30 mouse cellular contexts compared by ENCODE assay signal in genomic region chr10:85561418-85561817, GRCm38 (mm10).
DNase-seq lines count a peak whose midpoint lies in the region; ATAC-seq and TF ChIP-seq lines count a peak whose summit lies in the region.
"Had no signal": no experiment of that assay in that cellular context is flagged by ENCODE, and none has a peak within 500 bp of the region (broad histone marks: within the 10 kb centered on the region; RNA-seq: fewer than 3 reads in every experiment).

No protein-coding gene starts in this region.

- no peaks in the 10 kb centered on the region for H3K4me1 ChIP-seq in intestine, postnatal 0 days (replicated peaks; ENCODE audit: control insufficient read depth, insufficient read depth, low read length)
- H3K4me1 ChIP-seq in intestine, embryonic 16.5 days (ENCODE audit: control insufficient read depth, insufficient read depth, low read length) = no peaks in the 10 kb centered on the region
- H3K4me1 ChIP-seq in testis, adult 2 months (ENCODE audit: control insufficient read depth, insufficient read depth, low read length) = peaks cover 4% of the 10 kb centered on the region
- H3K4me1 ChIP-seq in E14TG2a.4 (replicated peaks; ENCODE audit: low read depth, low read length) = peaks cover 36% of the 10 kb centered on the region
- H3K4me1 ChIP-seq: embryonic facial prominence, embryonic 13.5 days; forebrain, embryonic 13.5 days; hindbrain, embryonic 15.5 days had no signal

- no peak for TF ChIP-seq POLR2A in testis, adult 2 months (IDR thresholded peaks at IDR 0.05; ENCODE audit: control insufficient read depth, low read depth, low read length)

- 87% methylated on average over 14 of the region's 14 CpGs for WGBS in intestine, postnatal 0 days
- WGBS in intestine, embryonic 16.5 days = 90% methylated on average over 14 of the region's 14 CpGs

- no peaks in the 10 kb centered on the region for H3K27me3 ChIP-seq in intestine, postnatal 0 days (replicated peaks; ENCODE audit: control insufficient read depth, insufficient read depth, low read length)
- no peaks in the 10 kb centered on the region for H3K27me3 ChIP-seq in intestine, embryonic 16.5 days (replicated peaks; ENCODE audit: control insufficient read depth, insufficient read depth, low read length)
- H3K27me3 ChIP-seq in testis, adult 2 months (ENCODE audit: control insufficient read depth, insufficient read depth, low read length) = no peaks in the 10 kb centered on the region
- H3K27me3 ChIP-seq in E14TG2a.4 (ENCODE audit: insufficient read depth, low read length) = no peaks in the 10 kb centered on the region
- H3K27me3 ChIP-seq: CH12.LX; embryonic facial prominence, embryonic 13.5 days; forebrain, embryonic 13.5 days; hindbrain, embryonic 12.5 days; hindbrain, embryonic 15.5 days; Patski had no signal

- no peaks in the 10 kb centered on the region for H3K36me3 ChIP-seq in intestine, postnatal 0 days (ENCODE audit: control insufficient read depth, insufficient read depth)
- H3K36me3 ChIP-seq in intestine, embryonic 16.5 days (ENCODE audit: control insufficient read depth, insufficient read depth, low read length) = no peaks in the 10 kb centered on the region
- H3K36me3 ChIP-seq in testis, adult 2 months (ENCODE audit: control insufficient read depth, insufficient read depth, low read length) = no peaks in the 10 kb centered on the region
- H3K36me3 ChIP-seq in E14TG2a.4 (ENCODE audit: insufficient read depth, low read length) = no peaks in the 10 kb centered on the region
- H3K36me3 ChIP-seq: embryonic facial prominence, embryonic 10.5 days; embryonic facial prominence, embryonic 13.5 days; G1E; hindbrain, embryonic 12.5 days; hindbrain, embryonic 15.5 days had no signal

- no peak overlapping the region for H3K4me2 ChIP-seq in intestine, postnatal 0 days (replicated peaks; ENCODE audit: low read depth)
- H3K4me2 ChIP-seq in intestine, embryonic 16.5 days (ENCODE audit: low read depth, low read length) = no peak overlapping the region
- H3K4me2 ChIP-seq: embryonic facial prominence, embryonic 13.5 days; forebrain, embryonic 13.5 days; heart, embryonic 11.5 days; hindbrain, embryonic 12.5 days; hindbrain, embryonic 15.5 days had no signal

- DNase-seq in testis, postnatal 14 days (ENCODE audit: low spot score) = no peak
- DNase-seq in ES-CJ7 (ENCODE audit: low read depth, low spot score) = peak; percentile 63
- no peak for DNase-seq in cerebellum, postnatal 25 days
- no peak for DNase-seq in spleen, adult 12 weeks (ENCODE audit: low spot score)
- DNase-seq: adrenal gland, adult 8-10 months; adrenal gland, postnatal 25 days; B cell, adult 2 months; cerebellum, adult 11-12 months; cerebellum, adult 8-10 months; cerebellum, postnatal 14 days; embryo, embryonic 11 days; gastrocnemius, adult 2 months; gastrocnemius, postnatal 14 days; heart, adult 11 months had no signal

- no peaks in the 10 kb centered on the region for H3K9me3 ChIP-seq in intestine, postnatal 0 days (ENCODE audit: control insufficient read depth)
- H3K9me3 ChIP-seq in intestine, embryonic 16.5 days (ENCODE audit: control insufficient read depth, low read length) = no peaks in the 10 kb centered on the region
- H3K9me3 ChIP-seq in E14TG2a.4 (ENCODE audit: low read length) = no peaks in the 10 kb centered on the region
- H3K9me3 ChIP-seq: embryonic facial prominence, embryonic 10.5 days; embryonic facial prominence, embryonic 13.5 days; forebrain, embryonic 13.5 days; hindbrain, embryonic 12.5 days; hindbrain, embryonic 15.5 days had no signal

- no peak for ATAC-seq in intestine, postnatal 0 days
- no peak for ATAC-seq in intestine, embryonic 16.5 days
- ATAC-seq: activated CD4-positive, CD25-positive, alpha-beta regulatory T cell, adult 4 months; forebrain, embryonic 13.5 days; forebrain, embryonic 16.5 days; Patski had no signal

- H3K9ac ChIP-seq in intestine, postnatal 0 days (ENCODE audit: low read depth, low read length) = no peak overlapping the region
- H3K9ac ChIP-seq in intestine, embryonic 16.5 days (ENCODE audit: low read depth, low read length) = no peak overlapping the region
- H3K9ac ChIP-seq: embryonic facial prominence, embryonic 13.5 days; forebrain, embryonic 13.5 days; hindbrain, embryonic 12.5 days; hindbrain, embryonic 15.5 days had no signal

- no peak overlapping the region for H3K4me3 ChIP-seq in intestine, postnatal 0 days (ENCODE audit: low read depth, low read length)
- H3K4me3 ChIP-seq in intestine, embryonic 16.5 days (ENCODE audit: low read length) = no peak overlapping the region
- no peak overlapping the region for H3K4me3 ChIP-seq in testis, adult 2 months (ENCODE audit: control insufficient read depth, low read depth, low read length)
- H3K4me3 ChIP-seq in E14TG2a.4 (replicated peaks; ENCODE audit: low read length) = no peak overlapping the region
- H3K4me3 ChIP-seq: embryonic facial prominence, embryonic 10.5 days; embryonic facial prominence, embryonic 13.5 days; erythroblast, embryonic 14.5 days; forebrain, embryonic 13.5 days; gastrocnemius, adult 2 months; hindbrain, embryonic 12.5 days; hindbrain, embryonic 15.5 days had no signal

- H3K27ac ChIP-seq in intestine, postnatal 0 days (ENCODE audit: low read depth, low read length) = no peak overlapping the region
- no peak overlapping the region for H3K27ac ChIP-seq in intestine, embryonic 16.5 days (ENCODE audit: low read length)
- no peak overlapping the region for H3K27ac ChIP-seq in testis, adult 2 months (ENCODE audit: control insufficient read depth, insufficient read depth, low read depth, low read length)
- H3K27ac ChIP-seq: embryonic facial prominence, embryonic 10.5 days; embryonic facial prominence, embryonic 13.5 days; forebrain, embryonic 13.5 days; gastrocnemius, adult 2 months; hindbrain, embryonic 12.5 days; hindbrain, embryonic 15.5 days had no signal

- 0 out of 2 replicates have a peak, but pooled peaks have one; percentile 6 for TF ChIP-seq CTCF in intestine, postnatal 0 days (IDR thresholded peaks at IDR 0.05; ENCODE audit: low read depth)
- peak; percentile 64; the same call in 1 of the 2 replicates for TF ChIP-seq CTCF in testis, adult 2 months (IDR thresholded peaks at IDR 0.05; ENCODE audit: control insufficient read depth, insufficient read depth, insufficient replicate concordance, low read depth, low read length)
- peak; percentile 73 for TF ChIP-seq CTCF in E14TG2a.4 (conservative IDR thresholded peaks at IDR 0.05; ENCODE audit: low read length)

Comparison
In these comparisons a context has a peak if more than half of its experiments do, and no peak if none do; other contexts are left out.
1. CTCF ChIP-seq: peak in every context shown above with its lines; median percentile 73 in E14TG2a.4; 64 in testis, adult 2 months; 6 in intestine, postnatal 0 days.